Mouse (Mus musculus): Measurements from ENCODE around the gene Fam160a1. TPM values are rescaled to one million over a fixed set of nuclear protein-coding genes. Genes with fewer than 3 reads are reported as not detected.

Gene Fam160a1
- polyA plus RNA-seq, 2 experiments = 0.20 to 0.27 TPM

GRCm38 (mm10) chr3:85663826-85664225 is 153.3 kb downstream of the Fam160a1 start:
- TF ChIP-seq CTCF (IDR thresholded peaks at IDR 0.05; ENCODE audit: low read depth) (no peak), EP300 (IDR thresholded peaks at IDR 0.05; ENCODE audit: low read depth) (no peak)
- 51% methylated on average over 5 of the region's 5 CpGs for whole genome bisulfite sequencing (ENCODE audit: insufficient replicate concordance)
- DNase-seq (ENCODE audit: low read depth in 3 of 3, low spot score in 3 of 3) (no peak), ATAC-seq (ENCODE audit: insufficient read depth) (no peak)
- Histone ChIP-seq H3K4me2 (ENCODE audit: low read depth) (no peak overlapping the region), H3K9me3 (ENCODE audit: control insufficient read depth, low read length) (no peaks in the 10 kb centered on the region), H3K27me3 (ENCODE audit: control insufficient read depth, insufficient read depth, low read length) (no peaks in the 10 kb centered on the region), H3K4me1 (replicated peaks; ENCODE audit: control insufficient read depth in 2 of 2, insufficient read depth in 2 of 2, low read length in 1 of 2) (no peaks in the 10 kb centered on the region), H3K4me3 (ENCODE audit: insufficient read depth in 1 of 2, low read depth in 2 of 2, low read length in 2 of 2) (no peak overlapping the region), H3K9ac (replicated peaks) (no peak overlapping the region), H3K36me3 (replicated peaks; ENCODE audit: control insufficient read depth, insufficient read depth, low read depth) (no peaks in the 10 kb centered on the region), H3K27ac (no peak overlapping the region)

DNA sequence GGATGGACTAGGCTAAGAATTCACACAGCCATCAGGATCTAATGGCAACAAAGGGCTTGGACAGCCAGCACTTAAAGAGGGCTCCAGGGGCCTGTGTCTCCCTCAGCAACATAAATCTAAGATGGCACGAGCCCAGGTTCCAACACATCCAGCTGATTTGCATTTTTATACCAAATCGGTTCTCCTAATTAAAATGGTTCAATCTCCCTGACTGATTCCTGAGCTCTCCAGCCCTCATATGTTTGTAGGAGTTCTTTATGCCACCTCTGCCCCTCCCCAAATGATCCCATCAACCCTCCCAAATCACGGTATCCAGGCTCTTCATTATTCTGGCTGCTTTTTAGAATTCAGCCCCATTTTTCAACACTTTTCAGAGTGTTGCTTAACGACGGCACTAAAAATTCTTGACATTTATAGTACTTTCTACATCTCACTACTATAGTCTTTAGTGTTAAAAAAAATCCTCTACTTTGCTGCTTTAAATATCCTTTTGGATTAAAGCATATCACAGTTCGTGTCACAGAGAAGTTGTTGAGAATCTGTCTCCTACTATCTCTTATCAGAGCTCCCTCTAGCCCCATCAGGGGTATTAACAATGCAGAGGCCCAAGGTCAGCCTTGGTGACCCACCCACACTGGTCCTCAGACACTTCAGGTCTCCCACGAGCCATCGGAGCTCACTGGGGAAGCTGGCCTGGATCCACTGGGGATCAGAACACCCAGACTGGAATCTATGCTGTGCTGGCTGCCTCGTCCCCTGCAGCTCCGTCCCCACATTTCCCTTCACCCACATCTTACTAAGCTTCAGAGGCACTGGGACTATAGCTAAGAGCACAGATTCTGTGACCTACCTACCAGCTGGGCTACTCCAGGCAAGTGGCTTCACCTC is 154.9 kb downstream of the Fam160a1 start:
- WGBS (ENCODE audit: insufficient replicate concordance) = 61% methylated on average over 10 of the region's 10 CpGs

DNA sequence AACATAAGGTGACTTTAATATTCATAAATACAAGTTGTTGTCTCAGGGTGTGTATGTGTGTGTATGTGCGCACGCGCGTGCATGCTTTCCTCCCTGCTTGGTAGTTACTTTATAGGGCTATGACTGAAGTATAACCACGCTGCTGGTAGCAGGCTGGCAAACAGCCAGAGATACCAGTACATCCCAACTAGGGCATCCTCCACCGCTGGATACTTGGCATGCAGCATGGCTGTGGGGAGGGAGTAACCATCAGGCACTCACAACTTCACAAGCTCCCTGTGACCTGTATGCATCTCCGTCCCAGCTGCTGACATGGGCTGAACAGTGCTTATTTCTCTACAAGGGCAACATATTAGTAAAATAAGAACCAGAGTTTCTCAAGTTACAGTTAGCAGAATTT is 157.4 kb downstream of the Fam160a1 start:
- Histone ChIP-seq H3K9me3 (ENCODE audit: control insufficient read depth, low read length) (no peaks in the 10 kb centered on the region), H3K4me3 (ENCODE audit: insufficient read depth in 1 of 2, low read depth in 2 of 2, low read length in 2 of 2) (no peak overlapping the region), H3K4me1 (replicated peaks; ENCODE audit: control insufficient read depth in 2 of 2, insufficient read depth in 2 of 2, low read length in 1 of 2) (no peaks in the 10 kb centered on the region), H3K27me3 (ENCODE audit: control insufficient read depth, insufficient read depth, low read length) (no peaks in the 10 kb centered on the region), H3K4me2 (ENCODE audit: low read depth) (no peak overlapping the region), H3K27ac (no peak overlapping the region), H3K36me3 (replicated peaks; ENCODE audit: control insufficient read depth, insufficient read depth, low read depth) (no peaks in the 10 kb centered on the region), H3K9ac (replicated peaks) (no peak overlapping the region)
- DNase-seq (ENCODE audit: low read depth in 3 of 3, low spot score in 3 of 3) = no peak
- TF ChIP-seq CTCF (IDR thresholded peaks at IDR 0.05; ENCODE audit: low read depth) = no peak
- WGBS (ENCODE audit: insufficient replicate concordance) = 79% methylated on average over 7 of the region's 7 CpGs
- ATAC-seq (ENCODE audit: insufficient read depth) = no peak

More for the DNA sequence above, 154.9 kb downstream of the Fam160a1 start:
- Histone ChIP-seq H3K4me2 (ENCODE audit: low read depth) (no peak overlapping the region), H3K36me3 (replicated peaks; ENCODE audit: control insufficient read depth, insufficient read depth, low read depth) (no peaks in the 10 kb centered on the region), H3K4me3 (ENCODE audit: insufficient read depth in 1 of 2, low read depth in 2 of 2, low read length in 2 of 2) (no peak overlapping the region), H3K9me3 (ENCODE audit: control insufficient read depth, low read length) (no peaks in the 10 kb centered on the region), H3K27ac (no peak overlapping the region), H3K9ac (replicated peaks) (no peak overlapping the region), H3K4me1 (replicated peaks; ENCODE audit: control insufficient read depth in 2 of 2, insufficient read depth in 2 of 2, low read length in 1 of 2) (no peaks in the 10 kb centered on the region), H3K27me3 (ENCODE audit: control insufficient read depth, insufficient read depth, low read length) (no peaks in the 10 kb centered on the region)
- no peak for ATAC-seq (ENCODE audit: insufficient read depth)
- TF ChIP-seq EP300 (IDR thresholded peaks at IDR 0.05; ENCODE audit: low read depth) = no peak
- TF ChIP-seq CTCF (IDR thresholded peaks at IDR 0.05; ENCODE audit: low read depth) = no peak
- DNase-seq (ENCODE audit: low read depth in 3 of 3, low spot score in 3 of 3) = no peak

DNA sequence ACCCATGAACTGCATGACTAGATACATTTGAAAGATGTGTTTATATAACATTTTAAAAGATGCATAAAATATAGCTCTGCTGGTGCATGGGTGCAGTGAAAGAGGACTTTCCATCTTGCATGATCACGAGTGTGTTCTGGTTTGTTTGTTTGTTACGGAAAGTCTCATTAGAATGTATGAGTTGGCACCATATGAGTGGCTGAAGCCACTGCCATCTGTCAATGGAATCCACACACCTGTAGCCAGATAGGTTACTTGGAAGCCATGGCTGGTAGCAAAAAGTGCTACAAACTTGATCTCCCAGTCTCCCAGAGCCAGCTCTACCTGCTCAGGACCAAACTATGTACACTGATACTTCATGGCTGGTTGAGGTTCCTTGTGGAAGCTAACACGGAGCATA is 161.6 kb downstream of the Fam160a1 start:
- no peaks in the 10 kb centered on the region for H3K27me3 ChIP-seq (ENCODE audit: control insufficient read depth, insufficient read depth, low read length)
- no peaks in the 10 kb centered on the region for H3K36me3 ChIP-seq (replicated peaks; ENCODE audit: control insufficient read depth, insufficient read depth, low read depth)
- TF ChIP-seq CTCF (IDR thresholded peaks at IDR 0.05; ENCODE audit: low read depth) = no peak
- TF ChIP-seq EP300 (IDR thresholded peaks at IDR 0.05; ENCODE audit: low read depth) = no peak
- H3K4me3 ChIP-seq (ENCODE audit: insufficient read depth in 1 of 2, low read depth in 2 of 2, low read length in 2 of 2) = no peak overlapping the region
- 73% methylated on average over 3 of the region's 3 CpGs for WGBS (ENCODE audit: insufficient replicate concordance)
- H3K9ac ChIP-seq (replicated peaks) = no peak overlapping the region
- no peak overlapping the region for H3K4me2 ChIP-seq (ENCODE audit: low read depth)
- H3K27ac ChIP-seq = no peak overlapping the region
- peaks cover 0 to 6% of the 10 kb centered on the region in 2 experiments; a peak in 1 of 4 replicates for H3K4me1 ChIP-seq (replicated peaks; ENCODE audit: control insufficient read depth in 2 of 2, insufficient read depth in 2 of 2, low read length in 1 of 2)
- ATAC-seq (ENCODE audit: insufficient read depth) (no peak), DNase-seq (ENCODE audit: low read depth in 3 of 3, low spot score in 3 of 3) (no peak)
- H3K9me3 ChIP-seq (ENCODE audit: control insufficient read depth, low read length) = no peaks in the 10 kb centered on the region

GRCm38 (mm10) chr3:85652727-85653665 is 164.1 kb downstream of the Fam160a1 start:
- no peak overlapping the region for H3K4me2 ChIP-seq (ENCODE audit: low read depth)
- WGBS (ENCODE audit: insufficient replicate concordance) = 14% methylated on average over 4 of the region's 4 CpGs
- no peak overlapping the region for H3K27ac ChIP-seq
- no peaks in the 10 kb centered on the region for H3K36me3 ChIP-seq (replicated peaks; ENCODE audit: control insufficient read depth, insufficient read depth, low read depth)
- no peak overlapping the region for H3K4me3 ChIP-seq (ENCODE audit: insufficient read depth in 1 of 2, low read depth in 2 of 2, low read length in 2 of 2)
- H3K9ac ChIP-seq (replicated peaks) = no peak overlapping the region
- no peaks in the 10 kb centered on the region for H3K9me3 ChIP-seq (ENCODE audit: control insufficient read depth, low read length)
- TF ChIP-seq CTCF (IDR thresholded peaks at IDR 0.05; ENCODE audit: low read depth) (no peak), EP300 (IDR thresholded peaks at IDR 0.05; ENCODE audit: low read depth) (no peak)
- no peak for DNase-seq (ENCODE audit: low read depth in 3 of 3, low spot score in 3 of 3)
- no peak for ATAC-seq (ENCODE audit: insufficient read depth)
- peaks cover 0 to 6% of the 10 kb centered on the region in 2 experiments; a peak in 1 of 4 replicates for H3K4me1 ChIP-seq (replicated peaks; ENCODE audit: control insufficient read depth in 2 of 2, insufficient read depth in 2 of 2, low read length in 1 of 2)
- no peaks in the 10 kb centered on the region for H3K27me3 ChIP-seq (ENCODE audit: control insufficient read depth, insufficient read depth, low read length)
